Mouse (Mus musculus) cerebral cortex, adult 2 months (tissue): ENCODE data around the gene Slc11a1.

Source experiments
- WGBS: fragments of 180-500 bp; shearing (Covaris S2); methylation state at CpG from one replicate; pipeline ENCODE4 v1.1.7; 2018; 5-methylcytosine and 5-hydroxymethylcytosine counted together

Gene Slc11a1

GRCm38 (mm10) chr1:74374980-74375379, at the start of gene Slc11a1:
Gene Slc11a1, plus strand, starts transcription at chr1:74375195.
- 88% methylated on average over 8 of the region's 8 CpGs for WGBS

GRCm38 (mm10) chr1:74326916-74327315, 48.1 kb upstream of the Slc11a1 start:
- 77% methylated on average over 2 of the region's 2 CpGs for WGBS

GRCm38 (mm10) chr1:74329899-74330431, 45.0 kb upstream of the Slc11a1 start:
- WGBS, result 67% methylated on average over 7 of the region's 7 CpGs

- WGBS, result 48% methylated on average over 4 of the region's 4 CpGs
Observed at GRCm38 (mm10) chr1:74331046-74331681, 43.8 kb upstream of the Slc11a1 start.

GRCm38 (mm10) chr1:74332241-74332763, 42.7 kb upstream of the Slc11a1 start:
- under 1% methylated on average over 36 of the region's 36 CpGs for WGBS

- 3% methylated on average over 9 of the region's 9 CpGs for WGBS
Observed at GRCm38 (mm10) chr1:74332930-74333329, 42.1 kb upstream of the Slc11a1 start.

- 84% methylated on average over 3 of the region's 3 CpGs for WGBS
Observed at GRCm38 (mm10) chr1:74334607-74335006, 40.4 kb upstream of the Slc11a1 start.

- 47% methylated on average over 4 of the region's 4 CpGs for WGBS
Observed at GRCm38 (mm10) chr1:74335033-74335432, 40.0 kb upstream of the Slc11a1 start.

- WGBS, result 76% methylated on average over 6 of the region's 6 CpGs
Observed at GRCm38 (mm10) chr1:74335436-74336170, 39.4 kb upstream of the Slc11a1 start.

GRCm38 (mm10) chr1:74337241-74337771, 37.7 kb upstream of the Slc11a1 start:
- 88% methylated on average over 3 of the region's 3 CpGs for WGBS

- WGBS, result 84% methylated on average over 5 of the region's 5 CpGs
Observed at GRCm38 (mm10) chr1:74338013-74338412, 37.0 kb upstream of the Slc11a1 start.

GRCm38 (mm10) chr1:74338626-74339025, 36.4 kb upstream of the Slc11a1 start:
- 76% methylated on average over 4 of the region's 4 CpGs for WGBS

GRCm38 (mm10) chr1:74339917-74340316, 35.1 kb upstream of the Slc11a1 start:
- WGBS, result 79% methylated on average over 9 of the region's 9 CpGs

GRCm38 (mm10) chr1:74340361-74340764, 34.6 kb upstream of the Slc11a1 start:
- WGBS, result 48% methylated on average over 6 of the region's 6 CpGs

- 93% methylated on average over 4 of the region's 4 CpGs for WGBS
Observed at GRCm38 (mm10) chr1:74340992-74341391, 34.0 kb upstream of the Slc11a1 start.

- 67% methylated on average over 7 of the region's 7 CpGs for whole genome bisulfite sequencing
Observed at GRCm38 (mm10) chr1:74341898-74342297, 33.1 kb upstream of the Slc11a1 start.

GRCm38 (mm10) chr1:74342308-74342707, 32.7 kb upstream of the Slc11a1 start:
- WGBS, result 86% methylated on average over 1 of the region's 1 CpGs

- WGBS, result 65% methylated on average over 5 of the region's 5 CpGs
Observed at GRCm38 (mm10) chr1:74343161-74343560, 31.8 kb upstream of the Slc11a1 start.

- whole genome bisulfite sequencing, result 88% methylated on average over 11 of the region's 11 CpGs
Observed at GRCm38 (mm10) chr1:74344163-74344916, 30.7 kb upstream of the Slc11a1 start.

- 89% methylated on average over 13 of the region's 13 CpGs for WGBS
Observed at GRCm38 (mm10) chr1:74351185-74351769, 23.7 kb upstream of the Slc11a1 start.

GRCm38 (mm10) chr1:74352532-74353096, 22.4 kb upstream of the Slc11a1 start:
- WGBS, result 71% methylated on average over 5 of the region's 5 CpGs
